Mouse (Mus musculus) midbrain, embryonic 15.5 days (tissue): Measurements from ENCODE around the gene Smim27. TPM values are rescaled to one million over a fixed set of nuclear protein-coding genes. Genes with fewer than 3 reads are reported as not detected.

Experiments used
- ATAC-seq: fragments of 200-750 bp; cut with Nextera tagmentation; replicated peaks from 2 replicates; pipeline ENCODE4 v1.8.0; 2017; ENCODE audit warnings: moderate TSS enrichment
- H3K27ac ChIP-seq: fragments of 300-500 bp; sonication (generic); 2 replicates; pipeline ENCODE4 v1.5.1; 2015; ENCODE audit warnings: mild to moderate bottlenecking, inconsistent platforms
- H3K27me3 ChIP-seq: fragments of 300-500 bp; sonication (generic); replicated peaks from 2 replicates; pipeline ENCODE4 v1.6.1; 2015; ENCODE audit warnings: inconsistent platforms
- H3K36me3 ChIP-seq: fragments of 300-500 bp; sonication (generic); replicated peaks from 2 replicates; pipeline ENCODE4 v1.6.1; 2015; ENCODE audit warnings: inconsistent platforms
- H3K4me1 ChIP-seq: fragments of 300-500 bp; sonication (generic); 2 replicates; pipeline ENCODE4 v1.6.1; 2015; ENCODE audit warnings: inconsistent platforms
- H3K4me2 ChIP-seq: fragments of 300-500 bp; sonication (generic); 2 replicates; pipeline ENCODE4 v1.6.1; 2015; ENCODE audit warnings: inconsistent platforms, mild to moderate bottlenecking, moderate library complexity
- H3K4me3 ChIP-seq: fragments of 300-500 bp; sonication (generic); 2 replicates; pipeline ENCODE4 v1.5.1; 2015; ENCODE audit warnings: mild to moderate bottlenecking, inconsistent platforms
- H3K9ac ChIP-seq: fragments of 300-500 bp; sonication (generic); 2 replicates; pipeline ENCODE4 v1.6.1; 2015; ENCODE audit warnings: mild to moderate bottlenecking, inconsistent platforms
- H3K9me3 ChIP-seq: fragments of 300-500 bp; sonication (generic); 2 replicates; pipeline ENCODE4 v1.6.1; 2016; ENCODE audit warnings: inconsistent platforms
- WGBS: fragments of 180-500 bp; shearing (Covaris S2); methylation state at CpG from one replicate; pipeline ENCODE4 v1.1.7; 2015; ENCODE audit warnings: mixed read lengths; 5-methylcytosine and 5-hydroxymethylcytosine counted together
- polyA plus RNA-seq: library from polyadenylated mRNA; unstranded; fragments of >200 nt; fragmentation: Nextera tagmentation; extraction: Ambion mirVana; gene quantifications from 2 replicates; pipeline ENCODE4 v1.2.1, GENCODE M21; 2015

The Smim27 gene
- polyA plus RNA-seq: 12.5 and 12.7 TPM in 2 replicates

- H3K9me3 ChIP-seq: no peaks in the 10 kb centered on the region
- H3K9ac ChIP-seq: peak within 1 kb of the TSS; percentile 84
- no peaks in the 10 kb centered on the region; the same call in 1 of the 2 replicates for H3K36me3 ChIP-seq
- no peaks in the 10 kb centered on the region for H3K27me3 ChIP-seq
- peak within 1 kb of the TSS; percentile 88 for H3K4me3 ChIP-seq
- H3K4me2 ChIP-seq: peak within 1 kb of the TSS; percentile 89
- peak; percentile 94 for ATAC-seq
- WGBS: under 1% methylated on average over 38 of the region's 38 CpGs
- peak within 1 kb of the TSS; percentile 97 for H3K27ac ChIP-seq
- H3K4me1 ChIP-seq: peaks cover 33% of the 10 kb centered on the region
Measured at GRCm38 (mm10) chr4:40269430-40270032, at the start of gene Smim27, which contains the start of gene Topors. TSS of gene Smim27 (plus strand) at chr4:40269579. TSS of gene Topors (minus strand) at chr4:40269850.

GRCm38 (mm10) chr4:40220437-40220836 lies 48.9 kb upstream of the Smim27 start:
- Histone ChIP-seq H3K4me2 (peak overlapping the region; percentile 28), H3K9me3 (no peaks in the 10 kb centered on the region), H3K27ac (no peak overlapping the region), H3K9ac (no peak overlapping the region), H3K4me3 (no peak overlapping the region), H3K36me3 (no peaks in the 10 kb centered on the region), H3K4me1 (peaks cover 6% of the 10 kb centered on the region; the same call in 1 of the 2 replicates), H3K27me3 (no peaks in the 10 kb centered on the region)
- ATAC-seq: no peak
- WGBS: 17% methylated on average over 12 of the region's 12 CpGs

GRCm38 (mm10) chr4:40221004-40221760 lies 48.2 kb upstream of the Smim27 start:
- ATAC-seq: no peak
- Histone ChIP-seq H3K36me3 (no peaks in the 10 kb centered on the region), H3K9me3 (no peaks in the 10 kb centered on the region), H3K4me1 (peaks cover 6% of the 10 kb centered on the region; the same call in 1 of the 2 replicates), H3K4me2 (peak overlapping the region; percentile 28), H3K27me3 (no peaks in the 10 kb centered on the region), H3K9ac (no peak overlapping the region), H3K4me3 (no peak overlapping the region), H3K27ac (no peak overlapping the region)
- 42% methylated on average over 14 of the region's 14 CpGs for WGBS

DNA sequence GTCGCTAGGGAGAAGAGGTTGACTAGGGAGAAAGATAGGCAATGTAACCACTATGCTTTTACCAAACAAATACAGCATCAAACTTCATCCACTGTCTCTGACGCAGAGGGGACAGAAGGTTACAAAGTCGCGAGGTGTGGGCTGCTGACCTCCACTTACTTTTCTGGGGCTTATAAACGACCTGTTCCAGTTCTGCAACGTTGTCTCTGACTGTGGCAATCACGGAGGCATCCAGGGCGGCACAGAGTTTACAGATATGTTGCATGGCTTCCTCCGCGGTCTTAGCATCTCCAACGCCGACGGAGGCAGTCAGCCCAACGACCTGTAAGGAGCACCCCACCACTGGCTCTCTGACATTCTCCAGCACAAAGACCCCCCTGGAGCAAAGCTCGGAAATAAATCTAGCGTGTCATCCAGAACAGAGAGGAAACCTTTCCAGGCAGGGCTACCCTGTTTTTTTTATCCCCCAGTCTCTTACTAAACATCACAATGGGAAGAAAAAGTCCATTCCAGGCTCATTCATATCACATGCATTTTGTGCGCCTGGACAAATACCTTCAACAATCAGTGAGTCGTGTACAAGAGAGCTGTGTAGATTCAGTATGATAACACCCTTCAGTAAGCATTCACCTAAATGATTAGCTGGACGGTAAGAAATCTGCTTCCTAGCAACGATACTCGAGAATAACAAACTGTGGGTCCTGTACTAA lies 47.3 kb upstream of the Smim27 start:
- H3K9me3 ChIP-seq: no peaks in the 10 kb centered on the region
- no peak overlapping the region; the same call in 1 of the 2 replicates for H3K4me2 ChIP-seq
- no peak overlapping the region for H3K9ac ChIP-seq
- H3K27me3 ChIP-seq: no peaks in the 10 kb centered on the region
- no peak overlapping the region for H3K27ac ChIP-seq
- no peak overlapping the region for H3K4me3 ChIP-seq
- H3K36me3 ChIP-seq: no peaks in the 10 kb centered on the region
- no peak for ATAC-seq
- 42% methylated on average over 21 of the region's 21 CpGs for WGBS
- H3K4me1 ChIP-seq: peaks cover 6% of the 10 kb centered on the region; the same call in 1 of the 2 replicates

DNA sequence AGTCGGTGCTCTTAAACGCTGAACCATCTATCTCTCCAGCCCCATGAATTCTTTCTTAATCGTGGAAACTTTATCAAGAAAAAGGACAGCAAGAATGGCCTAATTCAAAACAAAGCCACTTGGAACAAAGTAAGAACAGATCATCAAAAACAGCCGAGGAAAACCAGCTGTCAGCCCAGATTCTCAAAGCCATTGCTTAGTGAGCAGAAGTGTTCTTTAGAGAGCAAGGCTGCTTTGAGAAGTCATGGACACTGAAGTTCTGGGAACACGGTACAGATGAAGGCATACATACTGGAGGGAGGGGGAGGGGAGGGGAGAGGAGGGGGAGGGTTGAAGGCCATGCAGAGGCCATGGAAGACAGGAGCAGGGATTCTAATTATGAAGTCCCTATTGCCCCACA lies 43.3 kb upstream of the Smim27 start:
- ATAC-seq: no peak
- Histone ChIP-seq H3K4me3 (no peak overlapping the region), H3K9ac (no peak overlapping the region), H3K9me3 (no peaks in the 10 kb centered on the region), H3K4me1 (no peaks in the 10 kb centered on the region), H3K36me3 (no peaks in the 10 kb centered on the region), H3K27me3 (no peaks in the 10 kb centered on the region), H3K4me2 (no peak overlapping the region), H3K27ac (no peak overlapping the region)
- 74% methylated on average over 5 of the region's 5 CpGs for WGBS

DNA sequence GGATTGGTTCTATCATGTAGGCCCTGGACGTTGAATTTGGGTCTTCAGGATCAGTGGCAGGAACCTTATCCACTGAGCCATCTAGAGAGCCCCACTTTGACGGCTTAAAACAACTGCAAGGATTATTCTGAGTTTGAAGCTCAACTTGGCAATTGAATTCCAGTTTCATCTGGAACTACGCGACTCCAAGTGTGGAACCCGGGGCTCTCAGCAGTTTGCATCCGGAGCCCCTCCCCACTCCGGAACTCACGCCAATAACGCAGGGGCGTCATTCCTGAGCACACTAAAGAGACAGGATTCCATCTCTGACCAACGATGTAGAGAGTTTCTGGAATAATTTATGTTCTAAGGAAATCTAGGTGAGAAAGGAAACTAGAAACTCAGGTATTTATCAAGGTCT lies 42.2 kb upstream of the Smim27 start:
- 92% methylated on average over 11 of the region's 11 CpGs for WGBS
- H3K4me2 ChIP-seq: no peak overlapping the region
- H3K4me1 ChIP-seq: no peaks in the 10 kb centered on the region
- H3K9ac ChIP-seq: no peak overlapping the region
- no peaks in the 10 kb centered on the region for H3K36me3 ChIP-seq
- no peak overlapping the region for H3K4me3 ChIP-seq
- no peak for ATAC-seq
- H3K27ac ChIP-seq: no peak overlapping the region
- H3K27me3 ChIP-seq: no peaks in the 10 kb centered on the region
- no peaks in the 10 kb centered on the region for H3K9me3 ChIP-seq

- Histone ChIP-seq H3K27ac (no peak overlapping the region), H3K4me2 (no peak overlapping the region), H3K36me3 (no peaks in the 10 kb centered on the region), H3K27me3 (no peaks in the 10 kb centered on the region), H3K4me1 (no peaks in the 10 kb centered on the region), H3K9me3 (no peaks in the 10 kb centered on the region), H3K4me3 (no peak overlapping the region), H3K9ac (no peak overlapping the region)
- WGBS: 92% methylated on average over 7 of the region's 7 CpGs
- ATAC-seq: no peak
Measured at GRCm38 (mm10) chr4:40227886-40228285, 41.5 kb upstream of the Smim27 start.

GRCm38 (mm10) chr4:40229723-40230122 lies 39.7 kb upstream of the Smim27 start:
- Histone ChIP-seq H3K4me3 (no peak overlapping the region), H3K4me1 (no peaks in the 10 kb centered on the region), H3K9ac (no peak overlapping the region), H3K27me3 (no peaks in the 10 kb centered on the region), H3K27ac (no peak overlapping the region), H3K36me3 (no peaks in the 10 kb centered on the region), H3K9me3 (no peaks in the 10 kb centered on the region), H3K4me2 (no peak overlapping the region)
- WGBS: 91% methylated on average over 6 of the region's 6 CpGs
- no peak for ATAC-seq

- no peak overlapping the region for H3K4me2 ChIP-seq
- no peak overlapping the region for H3K9ac ChIP-seq
- H3K9me3 ChIP-seq: no peaks in the 10 kb centered on the region
- H3K27ac ChIP-seq: no peak overlapping the region
- WGBS: 91% methylated on average over 7 of the region's 7 CpGs
- H3K27me3 ChIP-seq: no peaks in the 10 kb centered on the region
- no peaks in the 10 kb centered on the region for H3K36me3 ChIP-seq
- ATAC-seq: no peak
- no peaks in the 10 kb centered on the region for H3K4me1 ChIP-seq
- H3K4me3 ChIP-seq: no peak overlapping the region
Measured at GRCm38 (mm10) chr4:40233062-40233664, 36.2 kb upstream of the Smim27 start.

GRCm38 (mm10) chr4:40234256-40234655 lies 35.1 kb upstream of the Smim27 start:
- H3K9me3 ChIP-seq: no peaks in the 10 kb centered on the region
- H3K4me3 ChIP-seq: no peak overlapping the region
- no peak overlapping the region for H3K4me2 ChIP-seq
- H3K4me1 ChIP-seq: peaks cover 8% of the 10 kb centered on the region
- H3K9ac ChIP-seq: no peak overlapping the region
- H3K27me3 ChIP-seq: peaks cover 6% of the 10 kb centered on the region
- H3K27ac ChIP-seq: no peak overlapping the region
- no peaks in the 10 kb centered on the region for H3K36me3 ChIP-seq
- no peak for ATAC-seq
- WGBS: 82% methylated on average over 5 of the region's 6 CpGs

GRCm38 (mm10) chr4:40236829-40237228 lies 32.5 kb upstream of the Smim27 start:
- Histone ChIP-seq H3K9ac (no peak overlapping the region), H3K4me3 (no peak overlapping the region), H3K4me2 (no peak overlapping the region), H3K27me3 (peaks cover 6% of the 10 kb centered on the region), H3K27ac (no peak overlapping the region), H3K36me3 (no peaks in the 10 kb centered on the region), H3K4me1 (peaks cover 11% of the 10 kb centered on the region), H3K9me3 (no peaks in the 10 kb centered on the region)
- 88% methylated on average over 4 of the region's 4 CpGs for WGBS
- no peak for ATAC-seq
